Mouse (Mus musculus): Measurements from ENCODE around the gene Ugt1a10. TPM values are rescaled to one million over a fixed set of nuclear protein-coding genes. Genes with fewer than 3 reads are reported as not detected.
"Not testable (repeated sequence)": the region's sequence is repeated elsewhere in the genome, so short reads cannot be mapped to it uniquely, and the experiment has no call there.

The Ugt1a10 gene
- polyA plus RNA-seq, 2 experiments: not detected

DNA sequence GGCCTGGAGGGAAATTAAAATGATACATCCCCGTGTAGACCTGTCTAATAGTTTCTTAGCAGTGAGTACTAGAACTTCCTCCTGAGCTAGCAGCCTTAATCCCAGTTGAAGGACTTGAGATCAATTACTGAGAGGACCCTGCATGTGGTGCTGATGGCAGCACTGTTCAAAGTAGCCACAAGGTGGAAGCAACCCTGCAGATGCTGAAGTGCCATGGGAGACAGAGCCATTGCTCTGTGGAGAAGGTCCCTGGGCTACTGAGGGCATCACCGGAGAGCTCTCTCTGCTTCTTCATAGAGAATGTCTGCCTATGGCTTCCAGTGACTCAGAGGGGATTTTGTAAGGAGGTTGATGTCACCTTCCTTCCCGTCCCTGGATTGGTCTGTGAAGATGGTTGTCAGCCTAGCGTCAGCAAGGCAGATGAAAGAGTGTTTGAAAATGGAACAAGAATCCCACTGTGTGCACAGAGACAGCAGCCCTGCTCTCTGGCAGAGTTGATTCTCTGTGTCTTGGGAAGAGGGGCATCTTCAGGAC is 70.7 kb downstream of the Ugt1a10 start:
- not testable (repeated sequence) for H3K36me3 ChIP-seq (ENCODE audit: control insufficient read depth, insufficient read depth, low read length); H3K4me1 ChIP-seq (ENCODE audit: control insufficient read depth, insufficient read depth, low read length); H3K9me3 ChIP-seq (ENCODE audit: control insufficient read depth, low read length); H3K27ac ChIP-seq (replicated peaks; ENCODE audit: low read depth, low read length); H3K4me3 ChIP-seq (replicated peaks; ENCODE audit: low read length); H3K4me2 ChIP-seq (replicated peaks; ENCODE audit: low read depth, low read length, severe bottlenecking); DNase-seq (ENCODE audit: low spot score); H3K9ac ChIP-seq (ENCODE audit: low read depth, low read length, severe bottlenecking); H3K27me3 ChIP-seq (ENCODE audit: control insufficient read depth, insufficient read depth, low read length); ATAC-seq (ENCODE audit: low FRiP score, low read depth)
- WGBS: 75% methylated on average over 3 of the region's 4 CpGs

DNA sequence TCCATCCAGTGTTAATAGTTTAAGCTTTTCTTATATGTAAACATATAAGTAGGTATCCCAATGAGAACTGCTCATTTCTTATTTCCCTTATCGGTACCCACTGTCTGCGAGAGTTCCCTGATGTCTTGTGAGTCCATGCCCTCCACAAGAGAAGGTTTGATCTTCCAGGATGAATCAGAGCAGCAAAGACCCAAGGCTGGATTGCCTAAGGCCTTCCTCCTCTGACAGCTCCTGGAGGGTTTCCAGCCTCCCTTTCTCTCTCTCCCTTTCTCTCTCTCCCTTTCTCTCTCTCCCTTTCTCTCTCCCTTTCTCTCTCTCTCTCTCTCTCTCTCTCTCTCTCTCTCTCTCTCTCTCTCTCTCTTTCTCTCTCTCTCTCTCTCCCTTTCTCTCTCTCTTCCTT is 73.9 kb downstream of the Ugt1a10 start:
- H3K4me1 ChIP-seq (ENCODE audit: control insufficient read depth, insufficient read depth, low read length); H3K9ac ChIP-seq (ENCODE audit: low read depth, low read length, severe bottlenecking); ATAC-seq (ENCODE audit: low FRiP score, low read depth); H3K9me3 ChIP-seq (ENCODE audit: control insufficient read depth, low read length); DNase-seq (ENCODE audit: low spot score); H3K4me3 ChIP-seq (replicated peaks; ENCODE audit: low read length); H3K4me2 ChIP-seq (replicated peaks; ENCODE audit: low read depth, low read length, severe bottlenecking); H3K27ac ChIP-seq (replicated peaks; ENCODE audit: low read depth, low read length); H3K27me3 ChIP-seq (ENCODE audit: control insufficient read depth, insufficient read depth, low read length); H3K36me3 ChIP-seq (ENCODE audit: control insufficient read depth, insufficient read depth, low read length): not testable (repeated sequence)
- WGBS: 86% methylated on average over 2 of the region's 2 CpGs

DNA sequence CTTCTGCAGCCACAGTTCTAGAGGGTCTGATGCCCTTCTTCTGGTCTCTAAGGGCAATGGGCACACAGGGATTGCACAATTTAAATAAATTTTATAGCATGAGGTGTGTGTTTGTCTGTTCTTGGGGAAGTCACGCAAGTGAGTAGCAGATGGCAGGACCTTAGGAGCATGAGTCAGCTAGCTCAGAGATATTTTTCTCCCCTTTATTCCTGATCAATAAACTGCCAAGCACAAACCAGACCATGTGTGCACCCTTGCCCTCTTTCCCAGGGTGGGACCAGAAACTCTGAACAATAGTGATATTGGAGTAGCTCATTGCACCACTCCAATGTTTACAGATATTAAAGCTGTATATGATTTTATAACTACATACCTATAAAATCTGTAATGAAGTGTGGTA is 75.0 kb downstream of the Ugt1a10 start:
- 72% methylated on average over 1 of the region's 1 CpGs for WGBS
- H3K36me3 ChIP-seq (ENCODE audit: control insufficient read depth, insufficient read depth, low read length); H3K9ac ChIP-seq (ENCODE audit: low read depth, low read length, severe bottlenecking); H3K27ac ChIP-seq (replicated peaks; ENCODE audit: low read depth, low read length); H3K4me1 ChIP-seq (ENCODE audit: control insufficient read depth, insufficient read depth, low read length); H3K4me3 ChIP-seq (replicated peaks; ENCODE audit: low read length); H3K27me3 ChIP-seq (ENCODE audit: control insufficient read depth, insufficient read depth, low read length); DNase-seq (ENCODE audit: low spot score); H3K4me2 ChIP-seq (replicated peaks; ENCODE audit: low read depth, low read length, severe bottlenecking); ATAC-seq (ENCODE audit: low FRiP score, low read depth); H3K9me3 ChIP-seq (ENCODE audit: control insufficient read depth, low read length): not testable (repeated sequence)

DNA sequence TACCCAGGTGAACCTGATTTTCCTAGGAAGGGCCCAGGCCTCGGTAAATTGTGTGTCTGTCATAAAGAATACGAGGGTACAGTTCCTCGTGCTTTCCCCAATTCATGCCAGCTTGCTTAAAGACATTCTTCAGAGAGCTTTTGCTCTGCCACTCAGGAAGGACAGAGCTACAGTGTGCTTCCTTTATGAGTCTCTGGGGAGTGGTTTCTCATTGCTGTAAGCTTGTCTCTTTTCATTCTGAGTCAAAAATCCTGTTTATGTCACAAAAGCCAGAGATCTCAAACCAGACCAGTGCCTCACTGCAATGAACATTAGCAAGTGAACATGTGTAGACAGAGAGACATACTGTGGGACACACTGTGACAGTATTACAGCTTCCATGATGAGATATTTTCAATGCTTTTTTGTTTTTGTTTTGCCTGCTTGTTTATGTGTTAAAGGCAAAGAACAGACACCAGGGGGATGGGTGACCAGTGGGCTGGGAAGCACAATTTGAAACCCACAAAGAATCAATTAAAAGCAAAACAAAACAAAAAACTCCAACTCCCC is 78.8 kb downstream of the Ugt1a10 start:
- 42% methylated on average over 3 of the region's 3 CpGs for WGBS
- Histone ChIP-seq H3K4me2 (replicated peaks; ENCODE audit: low read depth, low read length, severe bottlenecking) (no peak overlapping the region), H3K36me3 (ENCODE audit: control insufficient read depth, insufficient read depth, low read length) (no peaks in the 10 kb centered on the region), H3K9me3 (ENCODE audit: control insufficient read depth, low read length) (no peaks in the 10 kb centered on the region), H3K27me3 (ENCODE audit: control insufficient read depth, insufficient read depth, low read length) (no peaks in the 10 kb centered on the region), H3K4me1 (ENCODE audit: control insufficient read depth, insufficient read depth, low read length) (0 out of 2 replicates have a peak, but pooled peaks cover 4% of the 10 kb centered on the region), H3K4me3 (replicated peaks; ENCODE audit: low read length) (no peak overlapping the region), H3K27ac (replicated peaks; ENCODE audit: low read depth, low read length) (0 out of 2 replicates have a peak overlapping the region, but pooled peaks have one; percentile 33), H3K9ac (ENCODE audit: low read depth, low read length, severe bottlenecking) (no peak overlapping the region)
- TF ChIP-seq POLR2A (IDR thresholded peaks at IDR 0.05; ENCODE audit: borderline replicate concordance, extremely low read depth, insufficient read depth, insufficient read length): no peak
- no peak for ATAC-seq (ENCODE audit: low FRiP score, low read depth)
- no peak for DNase-seq (ENCODE audit: low spot score)

DNA sequence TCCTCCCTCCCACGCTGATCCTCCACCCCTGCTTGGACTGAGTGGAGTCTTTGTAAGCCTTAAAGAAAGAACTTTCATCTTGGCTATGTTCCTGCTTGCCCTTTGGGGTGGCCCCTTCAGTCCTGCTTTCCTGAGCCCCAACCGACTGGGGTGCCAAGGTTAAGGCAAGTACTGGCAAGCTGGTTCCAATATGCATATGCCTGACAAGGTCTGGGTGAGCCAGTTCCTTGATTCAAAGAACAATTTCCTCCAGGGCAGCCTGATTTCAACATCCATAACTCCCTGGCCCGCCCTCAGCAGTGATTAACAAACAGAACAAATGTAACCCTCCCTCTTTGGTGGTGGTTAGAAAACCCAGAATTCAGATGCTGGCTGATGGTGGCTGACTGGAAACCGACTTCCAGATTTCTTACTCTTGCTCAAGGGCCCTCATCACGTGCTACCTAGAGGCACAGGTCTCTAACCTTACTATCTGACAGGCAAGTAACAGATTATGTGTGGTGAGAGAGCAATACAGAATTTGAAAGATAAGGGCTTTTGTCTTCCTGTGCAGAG is 79.3 kb downstream of the Ugt1a10 start, which contains the start of gene Ugt1a6a:
Gene Ugt1a6a (plus strand): TSS at position 353 of the 555 bp plus-strand sequence.
- not testable (repeated sequence) for H3K36me3 ChIP-seq (ENCODE audit: control insufficient read depth, insufficient read depth, low read length); H3K27me3 ChIP-seq (ENCODE audit: control insufficient read depth, insufficient read depth, low read length); H3K4me3 ChIP-seq (replicated peaks; ENCODE audit: low read length); H3K9ac ChIP-seq (ENCODE audit: low read depth, low read length, severe bottlenecking); H3K9me3 ChIP-seq (ENCODE audit: control insufficient read depth, low read length); ATAC-seq (ENCODE audit: low FRiP score, low read depth); H3K4me1 ChIP-seq (ENCODE audit: control insufficient read depth, insufficient read depth, low read length); H3K4me2 ChIP-seq (replicated peaks; ENCODE audit: low read depth, low read length, severe bottlenecking)
- 0 out of 2 replicates have a peak within 1 kb of the TSS, but pooled peaks have one; percentile 33 for H3K27ac ChIP-seq (replicated peaks; ENCODE audit: low read depth, low read length)
- 50% methylated on average over 5 of the region's 5 CpGs for WGBS
- DNase-seq (ENCODE audit: low spot score): peak; percentile 12

DNA sequence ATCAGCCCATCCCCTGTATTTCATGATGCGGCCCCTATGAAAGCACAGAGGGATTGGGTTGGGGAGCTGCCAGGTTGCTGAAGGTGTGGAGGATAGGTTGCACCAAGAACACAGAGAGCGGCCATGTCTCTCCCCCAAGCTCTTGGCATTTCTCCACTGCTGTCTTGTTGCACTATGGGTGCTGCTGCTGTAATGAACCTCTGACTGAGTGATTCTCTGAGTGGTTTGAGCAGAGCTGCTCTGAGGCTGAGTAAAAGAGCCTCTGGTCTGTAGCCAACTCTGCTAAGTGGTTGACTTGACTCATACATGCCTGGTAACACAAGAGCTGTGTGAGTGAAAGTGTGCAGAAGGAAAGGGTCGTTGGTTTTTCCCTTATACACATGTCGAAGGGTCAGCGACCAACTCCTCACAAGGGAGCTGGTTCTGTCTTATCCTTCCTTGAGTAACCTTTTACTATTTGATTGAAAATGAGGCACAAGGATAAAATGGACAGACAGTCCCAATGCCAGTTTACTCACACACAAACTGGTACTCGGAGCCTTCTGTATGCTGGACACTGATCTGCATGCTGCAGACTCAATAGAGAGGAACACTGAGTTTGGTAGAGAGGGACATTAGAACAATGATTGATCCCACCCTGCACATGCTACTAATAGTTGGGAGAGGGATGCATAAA is 80.2 kb downstream of the Ugt1a10 start:
- DNase-seq (ENCODE audit: low spot score); H3K4me1 ChIP-seq (ENCODE audit: control insufficient read depth, insufficient read depth, low read length); H3K27ac ChIP-seq (replicated peaks; ENCODE audit: low read depth, low read length); H3K4me3 ChIP-seq (replicated peaks; ENCODE audit: low read length); H3K36me3 ChIP-seq (ENCODE audit: control insufficient read depth, insufficient read depth, low read length); H3K9me3 ChIP-seq (ENCODE audit: control insufficient read depth, low read length); ATAC-seq (ENCODE audit: low FRiP score, low read depth); H3K9ac ChIP-seq (ENCODE audit: low read depth, low read length, severe bottlenecking); H3K4me2 ChIP-seq (replicated peaks; ENCODE audit: low read depth, low read length, severe bottlenecking); H3K27me3 ChIP-seq (ENCODE audit: control insufficient read depth, insufficient read depth, low read length): not testable (repeated sequence)
- WGBS: 92% methylated on average over 5 of the region's 6 CpGs
